Mouse (Mus musculus): Measurements from ENCODE around the gene Zswim7. TPM values are rescaled to one million over a fixed set of nuclear protein-coding genes. Genes with fewer than 3 reads are reported as not detected.
"Not testable (repeated sequence)": the region's sequence is repeated elsewhere in the genome, so short reads cannot be mapped to it uniquely, and the experiment has no call there.

Gene Zswim7
- polyA plus RNA-seq (2016; fragmentation: Nextera tagmentation; extraction: Ambion mirVana) = 17.9 TPM in 2 replicates

GRCm38 (mm10) chr11:62280675-62281600 is at the start of gene Zswim7, which contains the start of gene Ttc19:
Gene Zswim7 (minus strand): TSS chr11:62281375.
Gene Ttc19 (plus strand): TSS chr11:62281473.
- WGBS = under 1% methylated on average over 68 of the region's 68 CpGs
- H3K4me1 ChIP-seq = peaks cover 13% of the 10 kb centered on the region; the same call in 1 of the 2 replicates
- DNase-seq (ENCODE audit: low spot score) = peak; percentile 98
- H3K27me3 ChIP-seq (ENCODE audit: low read depth, poor library complexity, severe bottlenecking) = no peaks in the 10 kb centered on the region
- H3K36me3 ChIP-seq = peaks cover 26% of the 10 kb centered on the region
- peak within 1 kb of the TSS; percentile 97 for H3K4me3 ChIP-seq
- H3K27ac ChIP-seq = peak within 1 kb of the TSS; percentile 91
- H3K9me3 ChIP-seq (replicated peaks) = no peaks in the 10 kb centered on the region

DNA sequence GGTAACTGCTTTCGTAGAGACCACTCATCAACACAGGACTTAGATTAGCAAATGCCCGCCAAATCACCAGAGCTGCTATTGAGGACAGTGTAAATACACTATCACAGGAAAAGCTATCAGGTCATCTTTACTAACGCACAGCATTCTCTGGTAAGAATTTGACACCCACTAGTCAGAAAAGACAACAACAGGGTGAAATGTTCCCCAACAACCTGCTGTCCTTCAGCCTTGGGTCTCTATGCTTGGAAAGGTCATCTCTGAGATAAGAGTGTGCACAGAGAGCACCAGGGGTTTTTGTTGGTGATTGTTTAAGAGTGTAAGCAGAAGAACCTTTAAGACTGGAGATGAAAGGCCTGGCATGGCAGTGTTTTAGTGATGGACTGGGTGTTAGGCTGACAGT is 42.5 kb upstream of the Zswim7 start:
- WGBS = 86% methylated on average over 3 of the region's 3 CpGs
- peaks cover 99% of the 10 kb centered on the region for H3K36me3 ChIP-seq
- no peaks in the 10 kb centered on the region for H3K9me3 ChIP-seq (replicated peaks)
- H3K27me3 ChIP-seq (ENCODE audit: low read depth, poor library complexity, severe bottlenecking) = no peaks in the 10 kb centered on the region
- H3K4me1 ChIP-seq = no peaks in the 10 kb centered on the region
- no peak overlapping the region for H3K27ac ChIP-seq
- DNase-seq (ENCODE audit: low spot score) = no peak
- no peak overlapping the region for H3K4me3 ChIP-seq

GRCm38 (mm10) chr11:62320097-62320496 is 38.9 kb upstream of the Zswim7 start:
- DNase-seq (ENCODE audit: low spot score) = no peak
- no peak overlapping the region for H3K27ac ChIP-seq
- peaks cover 98% of the 10 kb centered on the region for H3K36me3 ChIP-seq
- H3K4me1 ChIP-seq = no peaks in the 10 kb centered on the region
- WGBS = 87% methylated on average over 3 of the region's 3 CpGs
- H3K4me3 ChIP-seq = no peak overlapping the region
- H3K27me3 ChIP-seq (ENCODE audit: low read depth, poor library complexity, severe bottlenecking) = no peaks in the 10 kb centered on the region
- no peaks in the 10 kb centered on the region for H3K9me3 ChIP-seq (replicated peaks)

DNA sequence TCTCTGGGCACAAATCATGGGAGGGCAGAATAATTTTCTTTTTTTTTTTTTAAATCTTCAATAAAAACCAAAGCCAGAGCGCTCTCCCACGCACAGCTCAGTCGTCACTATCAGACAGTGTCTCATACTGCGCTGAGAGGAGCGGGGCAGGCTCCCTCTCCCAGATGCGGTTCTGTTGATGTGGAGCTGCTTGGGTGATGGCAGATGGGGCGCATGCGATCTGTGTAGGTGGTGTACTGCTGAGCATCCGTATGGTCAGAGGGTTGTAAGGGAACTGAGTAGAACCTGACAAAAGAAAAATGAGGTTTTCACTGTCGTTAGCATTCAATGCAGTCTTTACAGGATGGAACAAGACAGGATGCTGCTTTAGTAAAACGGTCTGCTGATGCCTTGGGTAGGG is 36.6 kb upstream of the Zswim7 start:
- no peak overlapping the region for H3K4me3 ChIP-seq
- H3K4me1 ChIP-seq = no peaks in the 10 kb centered on the region
- no peaks in the 10 kb centered on the region for H3K9me3 ChIP-seq (replicated peaks)
- no peaks in the 10 kb centered on the region for H3K27me3 ChIP-seq (ENCODE audit: low read depth, poor library complexity, severe bottlenecking)
- DNase-seq (ENCODE audit: low spot score) = no peak
- H3K27ac ChIP-seq = no peak overlapping the region
- WGBS = 92% methylated on average over 11 of the region's 11 CpGs
- H3K36me3 ChIP-seq = peaks cover 98% of the 10 kb centered on the region

- Histone ChIP-seq H3K27ac (no peak overlapping the region), H3K4me3 (no peak overlapping the region), H3K9me3 (replicated peaks) (no peaks in the 10 kb centered on the region), H3K36me3 (peaks cover 91% of the 10 kb centered on the region), H3K27me3 (ENCODE audit: low read depth, poor library complexity, severe bottlenecking) (no peaks in the 10 kb centered on the region), H3K4me1 (no peaks in the 10 kb centered on the region)
- DNase-seq (ENCODE audit: low spot score) = no peak
- WGBS = 95% methylated on average over 5 of the region's 5 CpGs
Measured at GRCm38 (mm10) chr11:62314984-62315383, 33.8 kb upstream of the Zswim7 start.

- 94% methylated on average over 2 of the region's 2 CpGs for WGBS
- H3K27ac ChIP-seq = no peak overlapping the region
- no peaks in the 10 kb centered on the region for H3K4me1 ChIP-seq
- no peak for DNase-seq (ENCODE audit: low spot score)
- no peaks in the 10 kb centered on the region for H3K9me3 ChIP-seq (replicated peaks)
- H3K4me3 ChIP-seq = no peak overlapping the region
- no peaks in the 10 kb centered on the region for H3K27me3 ChIP-seq (ENCODE audit: low read depth, poor library complexity, severe bottlenecking)
- peaks cover 75% of the 10 kb centered on the region for H3K36me3 ChIP-seq
Measured at GRCm38 (mm10) chr11:62309296-62309695, 28.1 kb upstream of the Zswim7 start.

DNA sequence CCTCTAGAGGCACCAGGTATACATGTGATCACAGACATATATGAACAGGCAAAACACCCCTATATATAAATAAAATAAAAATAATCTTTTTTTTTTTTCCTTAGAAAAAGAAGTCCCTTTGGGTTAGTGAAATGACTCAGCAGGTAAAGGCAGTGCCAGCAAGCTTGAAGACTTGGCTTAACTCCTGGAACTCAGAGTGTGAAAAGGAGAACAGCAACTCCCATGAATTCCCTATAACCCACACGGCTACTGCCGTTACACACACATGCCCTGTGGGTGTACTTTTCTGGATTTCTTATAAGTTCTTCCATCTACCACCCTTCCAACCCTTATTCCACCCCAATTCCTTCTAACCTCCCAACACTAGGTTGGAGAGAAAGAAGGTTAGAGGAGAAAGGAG is 24.7 kb upstream of the Zswim7 start:
- no peak overlapping the region for H3K27ac ChIP-seq
- H3K36me3 ChIP-seq = peaks cover 47% of the 10 kb centered on the region
- no peaks in the 10 kb centered on the region for H3K9me3 ChIP-seq (replicated peaks)
- no peak for DNase-seq (ENCODE audit: low spot score)
- H3K4me3 ChIP-seq = no peak overlapping the region
- no peaks in the 10 kb centered on the region for H3K4me1 ChIP-seq
- WGBS = 96% methylated on average over 2 of the region's 2 CpGs
- no peaks in the 10 kb centered on the region for H3K27me3 ChIP-seq (ENCODE audit: low read depth, poor library complexity, severe bottlenecking)

GRCm38 (mm10) chr11:62298883-62299282 is 17.7 kb upstream of the Zswim7 start:
- 87% methylated on average over 6 of the region's 6 CpGs for WGBS
- Histone ChIP-seq H3K4me3 (no peak overlapping the region), H3K4me1 (no peaks in the 10 kb centered on the region), H3K36me3 (peaks cover 38% of the 10 kb centered on the region), H3K27me3 (ENCODE audit: low read depth, poor library complexity, severe bottlenecking) (no peaks in the 10 kb centered on the region), H3K9me3 (replicated peaks) (no peaks in the 10 kb centered on the region), H3K27ac (no peak overlapping the region)
- DNase-seq (ENCODE audit: low spot score) = no peak

- no peaks in the 10 kb centered on the region for H3K4me1 ChIP-seq
- no peak overlapping the region for H3K4me3 ChIP-seq
- no peak overlapping the region for H3K27ac ChIP-seq
- WGBS = 94% methylated on average over 2 of the region's 2 CpGs
- H3K27me3 ChIP-seq (ENCODE audit: low read depth, poor library complexity, severe bottlenecking) = no peaks in the 10 kb centered on the region
- no peaks in the 10 kb centered on the region for H3K9me3 ChIP-seq (replicated peaks)
- peaks cover 68% of the 10 kb centered on the region for H3K36me3 ChIP-seq
- DNase-seq (ENCODE audit: low spot score) = no peak
Measured at GRCm38 (mm10) chr11:62294121-62294520, 12.9 kb upstream of the Zswim7 start.

DNA sequence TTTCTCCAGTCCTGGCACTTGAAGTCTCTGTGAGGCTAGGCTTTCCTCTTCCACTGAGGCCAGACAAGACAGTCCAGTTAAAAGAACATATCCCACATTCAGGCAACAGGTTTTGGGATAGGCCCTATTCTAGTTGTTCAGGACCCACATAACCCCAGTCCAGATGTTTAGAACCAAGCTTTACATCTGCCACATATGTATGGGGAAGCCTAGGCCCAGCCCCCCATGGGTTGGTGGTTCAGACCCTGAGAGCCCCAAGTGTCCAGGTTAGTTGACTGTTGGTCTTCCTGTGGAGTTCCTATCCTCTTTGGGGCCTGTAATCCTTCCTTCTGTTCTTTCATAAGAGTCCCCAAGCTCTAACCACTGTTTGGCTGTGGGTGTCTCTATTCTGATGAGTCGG is 6.5 kb upstream of the Zswim7 start:
- Histone ChIP-seq H3K4me1 (peaks cover 6% of the 10 kb centered on the region; the same call in 1 of the 2 replicates), H3K36me3 (peaks cover 77% of the 10 kb centered on the region), H3K9me3 (replicated peaks) (no peaks in the 10 kb centered on the region), H3K4me3 (no peak overlapping the region), H3K27ac (no peak overlapping the region), H3K27me3 (ENCODE audit: low read depth, poor library complexity, severe bottlenecking) (no peaks in the 10 kb centered on the region)
- 100% methylated on average over 1 of the region's 1 CpGs for WGBS
- no peak for DNase-seq (ENCODE audit: low spot score)

GRCm38 (mm10) chr11:62285020-62285419 is 3.8 kb upstream of the Zswim7 start:
- no peak for DNase-seq (ENCODE audit: low spot score)
- H3K27me3 ChIP-seq (ENCODE audit: low read depth, poor library complexity, severe bottlenecking) = no peaks in the 10 kb centered on the region
- 81% methylated on average over 8 of the region's 8 CpGs for WGBS
- H3K4me1 ChIP-seq = peaks cover 13% of the 10 kb centered on the region; the same call in 1 of the 2 replicates
- H3K4me3 ChIP-seq = no peak overlapping the region
- H3K27ac ChIP-seq = no peak overlapping the region
- peaks cover 61% of the 10 kb centered on the region for H3K36me3 ChIP-seq
- H3K9me3 ChIP-seq (replicated peaks) = no peaks in the 10 kb centered on the region

DNA sequence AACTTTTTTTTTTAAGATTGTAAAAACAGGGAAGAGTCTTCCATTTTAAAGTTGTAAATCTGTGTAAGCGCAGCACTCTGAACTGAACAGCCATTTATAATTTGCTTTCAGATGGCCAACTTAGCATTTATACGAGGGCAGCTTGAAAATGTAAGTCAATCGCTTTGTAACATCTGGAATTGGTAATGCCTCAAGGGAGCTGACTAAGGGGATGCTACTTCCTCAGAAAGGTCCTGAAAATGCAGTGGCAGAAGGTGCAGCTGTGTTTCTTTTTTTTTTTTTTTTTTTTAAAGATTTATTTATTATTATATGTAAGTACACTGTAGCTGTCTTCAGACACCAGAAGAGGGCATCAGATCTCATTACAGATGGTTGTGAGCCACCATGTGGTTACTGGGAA is 2.8 kb upstream of the Zswim7 start:
- H3K27me3 ChIP-seq (ENCODE audit: low read depth, poor library complexity, severe bottlenecking); DNase-seq (ENCODE audit: low spot score); H3K9me3 ChIP-seq (replicated peaks); H3K27ac ChIP-seq; H3K4me3 ChIP-seq: not testable (repeated sequence)
- H3K36me3 ChIP-seq = peaks cover 53% of the 10 kb centered on the region
- H3K4me1 ChIP-seq = peaks cover 13% of the 10 kb centered on the region; the same call in 1 of the 2 replicates
- WGBS = 41% methylated on average over 3 of the region's 3 CpGs

DNA sequence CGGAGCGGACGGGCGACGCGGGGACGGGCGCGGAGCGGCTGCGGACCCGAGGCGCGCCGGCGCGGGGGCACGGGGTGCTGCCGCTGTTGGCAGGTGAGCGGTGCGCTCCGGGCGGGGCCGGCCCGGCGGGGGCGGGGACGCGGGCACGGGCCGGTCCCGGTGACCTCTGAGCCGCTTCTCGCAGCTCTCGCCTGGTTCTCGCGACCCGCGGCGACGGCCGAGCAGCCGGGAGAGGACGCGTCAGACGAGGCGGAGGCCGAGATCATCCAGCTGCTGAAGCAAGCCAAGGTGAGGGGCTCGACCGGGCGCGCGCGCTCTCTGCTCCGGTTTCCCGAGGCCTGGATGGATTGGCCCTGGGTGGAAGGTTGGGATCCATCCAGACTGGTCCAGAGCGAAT is 424 bp upstream of the Zswim7 start:
- peaks cover 32% of the 10 kb centered on the region for H3K36me3 ChIP-seq
- no peaks in the 10 kb centered on the region for H3K27me3 ChIP-seq (ENCODE audit: low read depth, poor library complexity, severe bottlenecking)
- DNase-seq (ENCODE audit: low spot score) = no peak
- WGBS = 1% methylated on average over 57 of the region's 57 CpGs
- no peaks in the 10 kb centered on the region for H3K9me3 ChIP-seq (replicated peaks)
- H3K27ac ChIP-seq = peak overlapping the region; percentile 91
- peaks cover 13% of the 10 kb centered on the region; the same call in 1 of the 2 replicates for H3K4me1 ChIP-seq
- H3K4me3 ChIP-seq = peak overlapping the region; percentile 97
